Mouse (Mus musculus): Measurements from ENCODE around the gene Eml4. TPM values are rescaled to one million over a fixed set of nuclear protein-coding genes. Genes with fewer than 3 reads are reported as not detected.

The Eml4 gene
- polyA plus RNA-seq, 1 experiment = 5.5 TPM

GRCm38 (mm10) chr17:83451796-83452195, 101.1 kb downstream of the Eml4 start:
- H3K79me2 ChIP-seq (ENCODE audit: control insufficient read depth, insufficient read depth) = no peaks in the 10 kb centered on the region

GRCm38 (mm10) chr17:83452451-83452850, 101.7 kb downstream of the Eml4 start:
- Histone ChIP-seq H3K27me3 (ENCODE audit: control insufficient read depth, insufficient read depth, insufficient read length) (no peaks in the 10 kb centered on the region), H3K4me3 (ENCODE audit: insufficient read depth, poor library complexity, severe bottlenecking) (no peak overlapping the region), H3K79me3 (ENCODE audit: low read depth) (no peaks in the 10 kb centered on the region), H3K36me3 (ENCODE audit: control insufficient read depth, insufficient read depth) (peaks cover 52% of the 10 kb centered on the region), H3ac (ENCODE audit: control insufficient read depth, insufficient read length, low read depth) (no peak overlapping the region), H3K79me2 (ENCODE audit: control insufficient read depth, insufficient read depth) (no peaks in the 10 kb centered on the region)
- TF ChIP-seq USF1 (IDR thresholded peaks at IDR 0.05; ENCODE audit: low read depth) (no peak), FOSL1 (IDR thresholded peaks at IDR 0.05; ENCODE audit: insufficient read depth, low read length, poor library complexity, severe bottlenecking) (no peak), CEBPB (IDR thresholded peaks at IDR 0.05; ENCODE audit: low read depth) (no peak), CTCF (IDR thresholded peaks at IDR 0.05; ENCODE audit: control insufficient read depth, insufficient read depth, insufficient read length) (no peak), MYOG (IDR thresholded peaks at IDR 0.05; ENCODE audit: control insufficient read depth, extremely low read depth, insufficient read length) (no peak), MYOD1 (IDR thresholded peaks at IDR 0.05; ENCODE audit: control insufficient read depth, insufficient read length, low read depth) (no peak), MAX (IDR thresholded peaks at IDR 0.05) (no peak)

More at GRCm38 (mm10) chr17:83451796-83452195, 101.1 kb downstream of the Eml4 start:
- H3ac ChIP-seq (ENCODE audit: control insufficient read depth, insufficient read length, low read depth) = no peak overlapping the region
- no peaks in the 10 kb centered on the region for H3K79me3 ChIP-seq (ENCODE audit: low read depth)
- H3K36me3 ChIP-seq (ENCODE audit: control insufficient read depth, insufficient read depth) = peaks cover 48% of the 10 kb centered on the region
- H3K27me3 ChIP-seq (ENCODE audit: control insufficient read depth, insufficient read depth, insufficient read length) = no peaks in the 10 kb centered on the region
- TF ChIP-seq MYOG (IDR thresholded peaks at IDR 0.05; ENCODE audit: control insufficient read depth, extremely low read depth, insufficient read length) (no peak), USF1 (IDR thresholded peaks at IDR 0.05; ENCODE audit: low read depth) (no peak), CTCF (IDR thresholded peaks at IDR 0.05; ENCODE audit: control insufficient read depth, insufficient read depth, insufficient read length) (no peak)
- no peak overlapping the region for H3K4me3 ChIP-seq (ENCODE audit: insufficient read depth, poor library complexity, severe bottlenecking)

- Histone ChIP-seq H3K4me3 (ENCODE audit: insufficient read depth, poor library complexity, severe bottlenecking) (no peak overlapping the region), H3K27me3 (ENCODE audit: control insufficient read depth, insufficient read depth, insufficient read length) (no peaks in the 10 kb centered on the region), H3K79me3 (ENCODE audit: low read depth) (no peaks in the 10 kb centered on the region), H3K79me2 (ENCODE audit: control insufficient read depth, insufficient read depth) (no peaks in the 10 kb centered on the region), H3K36me3 (ENCODE audit: control insufficient read depth, insufficient read depth) (peaks cover 55% of the 10 kb centered on the region), H3ac (ENCODE audit: control insufficient read depth, insufficient read length, low read depth) (no peak overlapping the region)
- TF ChIP-seq USF1 (IDR thresholded peaks at IDR 0.05; ENCODE audit: low read depth) (no peak), MYOD1 (IDR thresholded peaks at IDR 0.05; ENCODE audit: control insufficient read depth, insufficient read length, low read depth) (no peak), MAX (IDR thresholded peaks at IDR 0.05) (no peak), FOSL1 (IDR thresholded peaks at IDR 0.05; ENCODE audit: insufficient read depth, low read length, poor library complexity, severe bottlenecking) (no peak), MYOG (IDR thresholded peaks at IDR 0.05; ENCODE audit: control insufficient read depth, extremely low read depth, insufficient read length) (no peak)
Measured at GRCm38 (mm10) chr17:83453587-83453986, 102.9 kb downstream of the Eml4 start.

GRCm38 (mm10) chr17:83457271-83457670, 106.5 kb downstream of the Eml4 start:
- Histone ChIP-seq H3ac (ENCODE audit: control insufficient read depth, insufficient read length, low read depth) (no peak overlapping the region), H3K27me3 (ENCODE audit: control insufficient read depth, insufficient read depth, insufficient read length) (no peaks in the 10 kb centered on the region), H3K36me3 (ENCODE audit: control insufficient read depth, insufficient read depth) (peaks cover 51% of the 10 kb centered on the region), H3K79me3 (ENCODE audit: low read depth) (no peaks in the 10 kb centered on the region), H3K4me3 (ENCODE audit: insufficient read depth, poor library complexity, severe bottlenecking) (no peak overlapping the region), H3K79me2 (ENCODE audit: control insufficient read depth, insufficient read depth) (no peaks in the 10 kb centered on the region)
- TF ChIP-seq MAX (IDR thresholded peaks at IDR 0.05) = no peak
- TF ChIP-seq MYOG (IDR thresholded peaks at IDR 0.05; ENCODE audit: control insufficient read depth, extremely low read depth, insufficient read length) = no peak
- no peak for TF ChIP-seq USF1 (IDR thresholded peaks at IDR 0.05; ENCODE audit: low read depth)
- no peak for TF ChIP-seq FOSL1 (IDR thresholded peaks at IDR 0.05; ENCODE audit: insufficient read depth, low read length, poor library complexity, severe bottlenecking)
- TF ChIP-seq CEBPB (IDR thresholded peaks at IDR 0.05; ENCODE audit: low read depth) = no peak
- TF ChIP-seq MYOD1 (IDR thresholded peaks at IDR 0.05; ENCODE audit: control insufficient read depth, insufficient read length, low read depth) = no peak
- no peak for TF ChIP-seq CTCF (IDR thresholded peaks at IDR 0.05; ENCODE audit: control insufficient read depth, insufficient read depth, insufficient read length)

- Histone ChIP-seq H3K36me3 (ENCODE audit: control insufficient read depth, insufficient read depth) (peaks cover 30% of the 10 kb centered on the region), H3K79me3 (ENCODE audit: low read depth) (no peaks in the 10 kb centered on the region), H3ac (ENCODE audit: control insufficient read depth, insufficient read length, low read depth) (no peak overlapping the region), H3K4me3 (ENCODE audit: insufficient read depth, poor library complexity, severe bottlenecking) (no peak overlapping the region), H3K79me2 (ENCODE audit: control insufficient read depth, insufficient read depth) (no peaks in the 10 kb centered on the region), H3K27me3 (ENCODE audit: control insufficient read depth, insufficient read depth, insufficient read length) (no peaks in the 10 kb centered on the region)
- no peak for TF ChIP-seq MAX (IDR thresholded peaks at IDR 0.05)
- TF ChIP-seq FOSL1 (IDR thresholded peaks at IDR 0.05; ENCODE audit: insufficient read depth, low read length, poor library complexity, severe bottlenecking) = no peak
- TF ChIP-seq CTCF (IDR thresholded peaks at IDR 0.05; ENCODE audit: control insufficient read depth, insufficient read depth, insufficient read length) = no peak
- no peak for TF ChIP-seq CEBPB (IDR thresholded peaks at IDR 0.05; ENCODE audit: low read depth)
Measured at GRCm38 (mm10) chr17:83465969-83466368, 115.2 kb downstream of the Eml4 start.

GRCm38 (mm10) chr17:83466697-83467251, 116.0 kb downstream of the Eml4 start:
- Histone ChIP-seq H3K36me3 (ENCODE audit: control insufficient read depth, insufficient read depth) (peaks cover 22% of the 10 kb centered on the region), H3K4me3 (ENCODE audit: insufficient read depth, poor library complexity, severe bottlenecking) (no peak overlapping the region), H3K79me2 (ENCODE audit: control insufficient read depth, insufficient read depth) (no peaks in the 10 kb centered on the region), H3K79me3 (ENCODE audit: low read depth) (no peaks in the 10 kb centered on the region), H3K27me3 (ENCODE audit: control insufficient read depth, insufficient read depth, insufficient read length) (no peaks in the 10 kb centered on the region), H3ac (ENCODE audit: control insufficient read depth, insufficient read length, low read depth) (no peak overlapping the region)
- no peak for TF ChIP-seq MYOG (IDR thresholded peaks at IDR 0.05; ENCODE audit: control insufficient read depth, extremely low read depth, insufficient read length)
- no peak for TF ChIP-seq FOSL1 (IDR thresholded peaks at IDR 0.05; ENCODE audit: insufficient read depth, low read length, poor library complexity, severe bottlenecking)
- TF ChIP-seq MAX (IDR thresholded peaks at IDR 0.05) = no peak
- no peak for TF ChIP-seq USF1 (IDR thresholded peaks at IDR 0.05; ENCODE audit: low read depth)
- no peak for TF ChIP-seq CTCF (IDR thresholded peaks at IDR 0.05; ENCODE audit: control insufficient read depth, insufficient read depth, insufficient read length)
- no peak for TF ChIP-seq MYOD1 (IDR thresholded peaks at IDR 0.05; ENCODE audit: control insufficient read depth, insufficient read length, low read depth)
- no peak for TF ChIP-seq CEBPB (IDR thresholded peaks at IDR 0.05; ENCODE audit: low read depth)

All from C2C12 (cell line).